Mouse (Mus musculus) embryonic facial prominence, embryonic 14.5 days (tissue): ENCODE measurements around the gene Pde8a. TPM values are rescaled to one million over a fixed set of nuclear protein-coding genes. Genes with fewer than 3 reads are reported as not detected.

Experiments
- ATAC-seq: fragments of 200-750 bp; cut with Nextera tagmentation; 2 replicates; pipeline ENCODE4 v1.8.0; 2017; ENCODE audit warnings: low read depth, moderate number of reproducible peaks, moderate TSS enrichment
- DNase-seq: peaks from one replicate; pipeline ENCODE4 v3.0.0-alpha.2; 2015; ENCODE audit warnings: low spot score
- H3K27ac ChIP-seq: fragments of 300-500 bp; sonication (generic); replicated peaks from 2 replicates; pipeline ENCODE4 v1.5.1; 2014; ENCODE audit warnings: low read depth, mild to moderate bottlenecking, low read length, moderate library complexity
- H3K27me3 ChIP-seq: fragments of 300-500 bp; sonication (generic); replicated peaks from 2 replicates; pipeline ENCODE4 v1.6.1; 2014; ENCODE audit warnings: low read length; ENCODE audit not compliant: control insufficient read depth, insufficient read depth
- H3K36me3 ChIP-seq: fragments of 300-500 bp; sonication (generic); 2 replicates; pipeline ENCODE4 v1.6.1; 2014; ENCODE audit warnings: low read length, mixed read lengths; ENCODE audit not compliant: control insufficient read depth, insufficient read depth
- H3K4me1 ChIP-seq: fragments of 300-500 bp; sonication (generic); 2 replicates; pipeline ENCODE4 v1.6.1; 2014; ENCODE audit warnings: antibody characterized with exemption, low read length; ENCODE audit not compliant: control insufficient read depth, insufficient read depth
- H3K4me2 ChIP-seq: fragments of 300-500 bp; sonication (generic); 2 replicates; pipeline ENCODE4 v1.6.1; 2014; ENCODE audit warnings: low read depth, mild to moderate bottlenecking, low read length, moderate library complexity, mixed read lengths
- H3K4me3 ChIP-seq: fragments of 300-500 bp; sonication (generic); 2 replicates; pipeline ENCODE4 v1.5.1; 2014; ENCODE audit warnings: low read depth, mild to moderate bottlenecking, low read length
- H3K9ac ChIP-seq: fragments of 300-500 bp; sonication (generic); 2 replicates; pipeline ENCODE4 v1.6.1; 2014; ENCODE audit warnings: low read depth, mild to moderate bottlenecking, low read length, moderate library complexity, mixed read lengths
- H3K9me3 ChIP-seq: fragments of 300-500 bp; sonication (generic); 2 replicates; pipeline ENCODE4 v1.6.1; 2016; ENCODE audit warnings: low read length; ENCODE audit not compliant: control insufficient read depth
- WGBS: fragments of 180-500 bp; shearing (Covaris S2); extraction: QIAGEN DNeasy Blood & Tissue Kit; methylation state at CpG from one replicate; pipeline ENCODE4 v1.1.7; 2014; 5-methylcytosine and 5-hydroxymethylcytosine counted together
- polyA plus RNA-seq: library from polyadenylated mRNA; unstranded; fragments of >200 nt; fragmentation: Nextera tagmentation; extraction: Ambion mirVana; gene quantifications from 2 replicates; pipeline ENCODE4 v1.2.1, GENCODE M21; 2014

Pde8a gene
- polyA plus RNA-seq, 1 experiment from 2014 or later: 9.6 TPM

GRCm38 (mm10) chr7:81235117-81235516 is 21.7 kb downstream of the Pde8a start:
- Histone ChIP-seq H3K4me2 (no peak overlapping the region), H3K27me3 (no peaks in the 10 kb centered on the region), H3K4me1 (no peaks in the 10 kb centered on the region), H3K9me3 (no peaks in the 10 kb centered on the region), H3K4me3 (no peak overlapping the region), H3K9ac (no peak overlapping the region), H3K36me3 (no peaks in the 10 kb centered on the region), H3K27ac (no peak overlapping the region)
- ATAC-seq (no peak), DNase-seq (no peak)
- 90% methylated on average over 2 of the region's 2 CpGs for WGBS

DNA sequence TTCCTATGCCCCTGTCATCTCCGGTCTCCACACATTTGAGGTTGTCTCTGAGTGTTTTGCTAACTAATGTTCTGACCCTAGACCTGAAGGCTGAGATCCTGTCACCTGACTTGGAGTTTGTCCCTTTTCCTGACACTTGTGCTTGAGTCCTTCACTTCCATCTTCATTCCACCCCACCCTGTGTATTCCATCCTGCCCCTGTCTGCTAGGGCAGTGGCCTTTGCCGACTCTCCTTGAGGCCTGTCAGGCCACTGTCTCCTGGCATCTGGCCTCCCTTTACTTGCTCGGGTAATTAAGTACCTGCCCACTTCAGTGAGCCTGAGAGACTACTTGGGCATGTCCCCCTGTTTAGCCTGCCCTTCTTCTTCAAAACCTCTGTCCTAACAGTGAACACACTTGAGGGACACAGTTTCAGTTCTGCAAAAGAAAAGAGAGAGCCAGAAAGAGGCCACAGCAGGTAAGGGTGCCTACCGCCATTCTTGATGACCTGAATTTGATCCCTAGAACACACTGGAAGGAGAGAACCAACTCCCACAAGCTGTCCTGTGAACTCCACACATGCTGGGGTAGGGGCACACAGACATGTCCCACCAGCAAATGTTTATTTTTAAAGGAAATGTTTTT is 22.3 kb downstream of the Pde8a start:
- WGBS: 73% methylated on average over 4 of the region's 4 CpGs
- DNase-seq: no peak
- no peaks in the 10 kb centered on the region for H3K9me3 ChIP-seq

DNA sequence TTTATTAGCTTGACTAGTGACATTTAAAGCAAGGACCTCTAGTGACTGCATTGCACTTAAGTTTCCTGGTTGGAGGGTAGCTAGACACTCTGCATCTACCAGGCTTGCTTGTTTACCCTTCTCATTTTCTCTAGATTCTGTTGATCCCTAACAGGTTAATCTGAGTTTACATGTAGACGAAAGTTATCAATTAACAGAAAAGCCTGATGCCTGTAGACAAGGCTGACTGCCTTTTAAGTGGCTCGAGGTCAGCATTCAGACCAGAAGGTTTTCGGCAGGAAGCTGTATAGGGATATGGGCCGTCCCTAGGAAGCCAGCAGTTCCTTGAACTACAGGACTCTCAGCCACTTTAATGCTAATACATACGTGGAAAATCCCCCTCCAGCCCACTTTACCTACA is 30.0 kb downstream of the Pde8a start:
- ATAC-seq (no peak), DNase-seq (no peak)
- Histone ChIP-seq H3K4me3 (no peak overlapping the region), H3K4me2 (no peak overlapping the region), H3K36me3 (no peaks in the 10 kb centered on the region), H3K27me3 (no peaks in the 10 kb centered on the region), H3K4me1 (no peaks in the 10 kb centered on the region), H3K27ac (no peak overlapping the region), H3K9me3 (no peaks in the 10 kb centered on the region), H3K9ac (no peak overlapping the region)
- 54% methylated on average over 5 of the region's 5 CpGs for WGBS

More for the DNA sequence above, 22.3 kb downstream of the Pde8a start:
- Histone ChIP-seq H3K4me2 (no peak overlapping the region), H3K9ac (no peak overlapping the region), H3K27me3 (no peaks in the 10 kb centered on the region), H3K4me3 (no peak overlapping the region), H3K4me1 (no peaks in the 10 kb centered on the region), H3K27ac (no peak overlapping the region), H3K36me3 (no peaks in the 10 kb centered on the region)
- ATAC-seq: no peak

DNA sequence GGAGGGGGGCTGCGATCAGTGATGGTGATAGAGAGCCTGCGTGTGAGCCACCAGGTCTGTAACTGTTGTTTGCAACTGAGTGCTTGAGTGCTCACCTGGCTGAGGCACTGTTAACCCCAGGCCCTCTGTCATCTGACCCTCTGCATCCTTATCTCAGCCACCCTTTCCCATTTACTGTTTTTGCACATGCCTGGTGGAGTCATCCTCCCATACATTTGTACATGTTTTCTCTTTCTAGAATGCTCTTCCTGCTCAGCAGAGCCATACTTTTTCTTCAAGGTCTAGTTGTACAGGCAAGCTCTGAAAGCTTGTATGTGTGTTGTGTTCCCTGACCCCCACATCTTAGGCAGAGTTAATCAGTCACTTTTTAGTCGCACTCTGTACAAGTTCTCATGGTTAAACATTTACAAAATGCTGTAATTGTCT is 36.5 kb downstream of the Pde8a start:
- no peaks in the 10 kb centered on the region for H3K36me3 ChIP-seq
- ATAC-seq: no peak
- no peak overlapping the region for H3K4me3 ChIP-seq
- H3K27me3 ChIP-seq: no peaks in the 10 kb centered on the region
- WGBS: 74% methylated on average over 2 of the region's 3 CpGs
- no peaks in the 10 kb centered on the region for H3K9me3 ChIP-seq
- H3K4me2 ChIP-seq: no peak overlapping the region
- DNase-seq: no peak
- H3K4me1 ChIP-seq: no peaks in the 10 kb centered on the region
- H3K9ac ChIP-seq: no peak overlapping the region
- no peak overlapping the region for H3K27ac ChIP-seq

DNA sequence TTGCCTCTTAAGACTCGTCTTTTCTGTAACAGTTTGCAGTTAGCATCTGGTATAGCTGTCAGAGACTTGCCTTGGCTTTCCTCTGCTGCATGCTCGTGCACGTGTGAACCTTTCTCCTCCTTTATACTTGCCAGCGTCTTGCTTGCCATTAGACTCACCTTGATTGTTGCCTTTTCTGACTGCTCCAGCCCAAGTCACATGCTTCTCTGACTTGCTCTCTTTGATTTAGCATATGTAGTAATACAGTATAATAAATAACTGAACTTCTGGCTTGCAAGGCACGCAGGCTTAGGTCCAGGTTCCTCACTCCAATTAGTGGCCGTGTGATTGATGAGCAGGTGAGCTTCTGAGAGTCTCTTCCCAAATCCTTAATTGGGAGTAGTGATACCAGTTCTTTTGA is 37.2 kb downstream of the Pde8a start:
- H3K9me3 ChIP-seq: no peaks in the 10 kb centered on the region
- no peaks in the 10 kb centered on the region for H3K36me3 ChIP-seq
- H3K4me2 ChIP-seq: no peak overlapping the region
- no peak for DNase-seq
- H3K27me3 ChIP-seq: no peaks in the 10 kb centered on the region
- no peak overlapping the region for H3K27ac ChIP-seq
- no peak for ATAC-seq
- H3K4me3 ChIP-seq: no peak overlapping the region
- H3K4me1 ChIP-seq: no peaks in the 10 kb centered on the region
- H3K9ac ChIP-seq: no peak overlapping the region
- 79% methylated on average over 6 of the region's 6 CpGs for WGBS

DNA sequence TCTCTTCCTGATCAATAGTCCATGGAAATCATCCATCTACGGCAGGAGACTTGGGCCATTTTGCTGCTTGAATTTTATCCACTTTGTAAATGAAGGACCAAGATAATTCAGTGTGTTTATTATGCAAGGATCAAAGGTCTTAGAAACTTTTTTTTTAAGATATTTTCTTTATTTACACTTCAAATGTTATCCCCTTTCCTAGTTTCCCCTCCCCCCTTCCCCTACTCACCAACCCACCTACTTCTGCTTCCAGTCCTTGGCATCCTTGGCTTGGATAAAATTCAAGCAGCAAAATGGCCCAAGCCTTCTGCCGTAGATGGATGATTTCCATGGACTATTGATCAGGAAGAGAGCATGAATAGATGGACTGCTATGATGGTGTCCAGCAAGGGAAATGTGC is 38.1 kb downstream of the Pde8a start:
- Histone ChIP-seq H3K4me3 (no peak overlapping the region), H3K36me3 (no peaks in the 10 kb centered on the region), H3K4me2 (no peak overlapping the region), H3K27ac (no peak overlapping the region), H3K27me3 (no peaks in the 10 kb centered on the region), H3K9me3 (no peaks in the 10 kb centered on the region), H3K9ac (no peak overlapping the region), H3K4me1 (no peaks in the 10 kb centered on the region)
- DNase-seq (no peak), ATAC-seq (no peak)
- WGBS: 88% methylated on average over 2 of the region's 2 CpGs

- no peak overlapping the region for H3K27ac ChIP-seq
- DNase-seq: no peak
- H3K9ac ChIP-seq: no peak overlapping the region
- no peak overlapping the region for H3K4me3 ChIP-seq
- H3K4me2 ChIP-seq: no peak overlapping the region
- H3K4me1 ChIP-seq: no peaks in the 10 kb centered on the region
- H3K9me3 ChIP-seq: no peaks in the 10 kb centered on the region
- H3K36me3 ChIP-seq: no peaks in the 10 kb centered on the region
- H3K27me3 ChIP-seq: no peaks in the 10 kb centered on the region
- no peak for ATAC-seq
- 72% methylated on average over 11 of the region's 11 CpGs for WGBS
Observed at GRCm38 (mm10) chr7:81253317-81253716, 39.9 kb downstream of the Pde8a start.

- H3K9me3 ChIP-seq: no peaks in the 10 kb centered on the region
- no peak overlapping the region for H3K27ac ChIP-seq
- no peaks in the 10 kb centered on the region for H3K4me1 ChIP-seq
- H3K27me3 ChIP-seq: no peaks in the 10 kb centered on the region
- DNase-seq (no peak), ATAC-seq (no peak)
- no peak overlapping the region for H3K4me3 ChIP-seq
- H3K36me3 ChIP-seq: no peaks in the 10 kb centered on the region
- H3K4me2 ChIP-seq: no peak overlapping the region
- no peak overlapping the region for H3K9ac ChIP-seq
Observed at GRCm38 (mm10) chr7:81254579-81254978, 41.2 kb downstream of the Pde8a start.

GRCm38 (mm10) chr7:81255456-81255855 is 42.1 kb downstream of the Pde8a start:
- ATAC-seq (no peak), DNase-seq (no peak)
- Histone ChIP-seq H3K9ac (no peak overlapping the region), H3K4me1 (no peaks in the 10 kb centered on the region), H3K4me2 (no peak overlapping the region), H3K27me3 (no peaks in the 10 kb centered on the region), H3K27ac (no peak overlapping the region), H3K9me3 (no peaks in the 10 kb centered on the region), H3K4me3 (no peak overlapping the region), H3K36me3 (no peaks in the 10 kb centered on the region)
- WGBS: 90% methylated on average over 3 of the region's 3 CpGs
